Mouse (Mus musculus) left cerebral cortex, adult 9 months (tissue): ENCODE measurements at regions not wholly inside any gene's neighbourhood (a gene's known extent, or its start where the extent isn't known, plus 50 kb on each side); places are given as distances from the start of the nearest gene placed in this dataset.

Source experiments
- DNase-seq, 2 experiments: peaks; one replicate each; pipeline ENCODE4 v3.0.0; 2022; ENCODE audit warnings: low spot score in 2 of 2

- no peak for DNase-seq
Measured at GRCm38 (mm10) chr13:63627184-63627893, 53.9 kb upstream of the Ptch1 start.

- no peak for DNase-seq
Measured at GRCm38 (mm10) chr13:63627894-63628287, 54.5 kb upstream of the Ptch1 start.

GRCm38 (mm10) chr13:63631771-63632347 is 58.5 kb upstream of the Ptch1 start:
- no peak for DNase-seq

- DNase-seq, result no peak
Measured at GRCm38 (mm10) chr13:63634294-63634693, 60.9 kb upstream of the Ptch1 start.

- no peak for DNase-seq
Measured at GRCm38 (mm10) chr13:63641649-63642226, 68.3 kb upstream of the Ptch1 start.

- peak; percentile 32 to 56 for DNase-seq
Measured at GRCm38 (mm10) chr13:63642617-63643016, 69.2 kb upstream of the Ptch1 start.

DNA sequence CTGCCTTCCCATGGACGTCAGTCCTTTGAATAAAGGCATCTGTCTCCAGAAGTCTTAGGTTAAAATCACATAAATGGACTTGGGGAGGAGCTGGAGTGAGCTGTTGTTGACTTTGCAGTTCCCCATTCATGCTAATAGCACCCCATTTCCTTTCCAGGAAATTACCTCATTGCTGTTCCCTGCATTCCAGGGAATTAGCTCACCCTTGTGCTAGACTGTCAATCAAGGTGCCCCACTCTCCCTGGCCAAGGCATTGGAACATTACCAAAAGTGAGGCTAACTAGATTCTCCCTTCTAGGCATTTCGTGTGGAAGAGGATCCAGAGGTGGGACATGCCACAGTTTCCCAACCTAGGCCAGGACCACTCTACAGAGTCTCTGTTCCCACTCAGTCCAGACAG is 70.0 kb upstream of the Ptch1 start:
- DNase-seq, result no peak

GRCm38 (mm10) chr13:63644308-63644707 is 70.9 kb upstream of the Ptch1 start:
- no peak for DNase-seq

DNA sequence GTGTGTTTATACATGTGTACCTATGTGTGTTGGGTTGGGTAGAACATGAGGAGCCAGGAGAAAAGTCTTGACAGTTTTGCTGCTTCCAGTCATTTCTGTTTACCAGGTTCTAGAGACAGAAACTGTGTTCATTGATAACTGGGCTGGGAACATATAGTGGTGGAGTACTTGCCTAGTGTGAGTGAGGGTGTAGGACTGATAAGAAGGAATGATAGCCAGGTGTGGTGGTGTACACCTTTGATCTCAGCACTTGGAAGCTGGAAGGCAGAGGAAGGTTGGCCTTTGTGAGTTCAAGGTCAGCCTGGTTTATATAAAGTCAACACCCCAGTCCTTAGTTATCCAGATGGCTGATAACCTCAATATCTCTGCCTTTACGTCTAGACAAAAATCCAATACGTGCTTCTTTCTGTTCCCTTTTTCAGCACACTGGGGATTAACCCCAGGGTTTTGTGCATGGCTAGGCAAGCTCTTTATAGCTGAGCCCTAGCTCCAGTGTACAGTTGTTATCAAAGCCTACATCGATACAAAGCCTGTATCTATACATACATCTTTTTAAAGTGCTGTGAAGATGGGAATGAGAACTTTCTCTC is 75.8 kb upstream of the Ptch1 start:
- DNase-seq, result no peak

DNA sequence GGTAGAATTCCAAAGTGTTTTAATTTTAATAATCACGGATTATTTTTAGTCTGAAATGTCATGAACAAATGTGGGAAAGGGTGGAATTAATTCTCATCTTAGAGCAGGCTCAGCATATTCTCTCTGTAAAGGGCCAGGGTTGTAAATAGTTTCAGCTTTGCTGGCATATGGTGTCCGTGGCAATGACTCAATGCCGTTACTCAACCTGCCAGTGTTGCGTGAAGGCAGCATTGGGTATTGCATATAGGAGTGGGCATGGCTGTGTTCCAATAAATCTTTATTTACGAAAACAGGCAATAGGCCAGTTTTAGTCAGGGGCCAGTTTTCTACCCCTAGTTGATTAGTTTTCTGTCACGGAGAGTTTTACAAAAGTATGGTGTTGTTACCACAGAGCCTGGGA is 81.1 kb upstream of the Ptch1 start:
- DNase-seq, result no peak

- DNase-seq, result no peak
Measured at GRCm38 (mm10) chr13:63657115-63657514, 83.7 kb upstream of the Ptch1 start.

DNA sequence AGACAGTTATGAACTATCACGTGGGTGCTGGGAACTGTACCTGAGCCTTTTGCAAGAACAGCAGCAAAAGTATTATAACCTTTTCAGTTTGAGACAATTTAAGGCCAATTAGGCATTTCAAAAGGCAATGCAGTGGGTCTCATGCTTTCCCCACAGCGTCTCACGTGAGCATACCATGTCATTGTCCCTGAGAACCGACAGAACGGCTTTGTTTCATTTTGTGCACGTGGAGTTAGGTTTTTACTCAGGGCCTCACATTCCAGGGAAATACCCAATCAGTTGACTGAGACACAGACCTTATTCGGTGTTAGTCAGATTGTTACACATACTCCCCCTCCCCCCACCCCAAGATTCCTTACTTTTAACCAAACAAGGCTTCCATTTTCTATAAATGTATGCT is 86.0 kb upstream of the Ptch1 start:
- no peak for DNase-seq

- no peak for DNase-seq
Measured at GRCm38 (mm10) chr13:63660431-63660830, 87.0 kb upstream of the Ptch1 start.

DNA sequence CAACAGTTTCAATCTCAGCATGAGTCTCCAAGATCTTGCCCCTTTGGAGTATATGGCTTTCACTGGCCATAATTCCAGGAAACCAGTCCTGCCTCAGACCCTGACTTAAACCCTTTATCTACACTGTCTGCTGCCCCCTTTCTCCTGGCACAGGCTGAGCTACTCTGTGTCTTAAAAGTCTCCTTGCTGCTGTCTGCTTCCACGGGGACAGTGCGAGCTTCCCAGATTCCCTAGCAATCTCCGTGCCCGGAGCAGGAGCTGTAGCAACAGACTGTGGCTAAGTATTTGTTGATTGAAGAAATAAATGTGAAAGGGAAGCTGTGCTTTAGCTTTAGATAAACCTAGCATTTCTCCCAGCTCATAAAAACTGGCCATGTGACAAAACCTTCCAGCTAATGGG is 95.2 kb upstream of the Ptch1 start:
- no peak for DNase-seq

DNA sequence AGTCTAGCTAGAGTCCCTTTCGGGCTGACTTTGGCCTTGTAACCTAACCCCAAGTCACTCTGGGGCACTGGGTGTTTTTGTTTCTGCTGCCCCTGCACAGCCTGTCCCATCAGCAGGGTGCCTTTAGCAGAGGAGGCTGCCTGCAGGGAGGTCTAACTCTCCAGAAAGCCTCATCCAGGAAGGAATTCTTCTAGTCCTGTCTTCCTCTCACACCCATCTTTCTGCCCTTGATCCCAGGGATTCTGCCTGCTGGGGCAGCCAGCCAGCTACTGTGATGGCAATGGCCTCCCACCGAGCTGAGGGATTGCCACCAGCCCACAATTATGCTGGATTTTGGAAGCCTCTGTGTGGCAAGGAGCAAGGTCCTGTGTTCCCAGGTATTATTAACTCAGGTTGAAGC is 95.6 kb upstream of the Ptch1 start:
- DNase-seq, result no peak

- no peak for DNase-seq
Measured at GRCm38 (mm10) chr13:63672425-63672824, 99.0 kb upstream of the Ptch1 start.

GRCm38 (mm10) chr13:63677696-63678095 is 104.3 kb upstream of the Ptch1 start:
- DNase-seq, result no peak

DNA sequence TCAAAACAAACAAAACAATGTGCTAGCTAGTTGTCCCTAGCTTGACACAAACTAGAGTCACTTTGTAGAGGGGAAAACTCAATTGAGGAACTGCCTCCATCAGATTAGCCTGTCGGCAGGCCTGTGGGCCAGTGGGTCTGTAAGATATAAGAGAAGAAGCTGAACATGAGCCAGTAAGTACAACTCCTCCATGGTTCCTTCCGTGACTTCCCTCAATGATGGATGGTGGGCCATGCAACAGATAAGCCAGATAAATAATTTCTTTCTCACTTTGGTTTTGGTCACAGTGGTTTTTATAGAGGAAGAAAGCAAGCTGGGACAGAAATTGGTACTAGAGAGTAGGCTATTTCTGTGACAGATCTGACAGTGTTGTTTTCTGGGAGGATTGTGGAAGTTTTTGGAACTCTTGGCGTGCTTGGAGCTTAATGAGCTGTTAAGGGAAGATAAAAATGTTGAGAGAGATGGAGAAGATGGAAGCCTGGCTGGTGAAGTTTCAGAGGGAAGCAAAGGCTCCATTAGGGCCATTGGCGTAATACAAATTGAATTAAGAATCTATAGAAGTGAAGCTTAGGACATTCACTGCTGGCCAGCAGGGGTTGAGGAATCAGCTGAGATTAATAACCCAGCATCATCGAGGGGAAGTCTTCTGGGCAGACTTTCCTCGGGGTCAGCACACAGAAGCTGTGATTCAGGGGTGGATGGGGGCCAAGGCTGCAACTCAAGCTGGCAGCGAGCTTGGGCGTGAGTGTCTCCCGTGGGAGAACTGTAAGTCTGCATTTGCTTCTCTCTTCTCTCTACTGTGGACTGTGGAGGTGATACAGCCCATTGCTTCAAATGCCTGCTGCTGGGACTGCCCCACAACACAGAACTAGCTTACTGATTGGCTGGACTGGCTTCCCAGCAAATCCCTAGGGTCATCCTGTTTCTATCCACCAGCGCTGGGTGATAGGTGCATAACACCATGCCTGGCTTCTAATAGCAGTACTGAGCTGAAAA is 105.2 kb upstream of the Ptch1 start:
- DNase-seq, result no peak

DNA sequence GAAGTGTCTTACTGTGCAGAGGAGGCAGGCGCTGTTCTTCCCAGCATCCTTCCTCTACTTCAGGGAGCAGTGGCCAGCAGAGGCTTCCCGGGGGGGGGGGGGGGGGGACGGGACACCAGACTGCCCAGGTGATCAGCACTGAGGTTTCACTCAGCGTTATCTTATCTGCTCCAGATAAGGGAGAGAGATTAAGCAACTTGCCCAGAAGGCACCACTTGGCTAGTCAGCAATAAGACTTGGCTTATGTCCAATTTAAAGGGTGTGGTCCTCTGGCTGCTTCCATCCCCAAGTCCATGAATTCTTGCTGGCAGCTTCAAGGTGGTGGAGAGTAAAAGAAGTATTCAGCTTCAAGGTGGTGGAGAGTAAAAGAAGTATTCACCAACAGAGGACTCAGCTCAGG is 108.9 kb upstream of the Ptch1 start:
- DNase-seq, result no peak

GRCm38 (mm10) chr13:63691974-63692373 is 118.6 kb upstream of the Ptch1 start:
- DNase-seq, result peak; percentile 33 to 67

DNA sequence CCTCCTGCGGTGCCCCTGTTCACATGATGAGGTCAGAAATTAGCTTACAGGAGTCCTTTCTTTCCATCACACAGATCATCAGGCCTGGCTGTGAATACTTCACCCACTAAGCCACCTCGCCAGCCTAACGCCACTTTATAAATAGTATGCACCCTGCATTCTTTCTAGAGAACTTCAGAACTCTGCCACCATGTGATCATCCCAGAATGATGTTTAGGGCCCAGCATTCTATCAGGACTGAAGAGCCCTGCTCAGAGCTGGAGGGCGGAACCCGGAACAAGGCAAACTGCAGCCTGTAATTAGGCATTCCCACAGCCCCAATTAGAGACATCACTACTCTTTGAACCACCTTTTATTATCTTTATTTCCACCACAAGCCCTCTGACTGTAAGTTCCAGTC is 120.2 kb upstream of the Ptch1 start:
- no peak for DNase-seq

- peak in 1 of 2 experiments; percentile 7 for DNase-seq
Measured at GRCm38 (mm10) chr13:63696399-63696798, 118.6 kb upstream of the Ercc6l2 start.
